ENCODE assay signal across 8 mouse cellular contexts in genomic region chr5:45669234-45669597, GRCm38 (mm10). TPM values are rescaled to one million over a fixed set of nuclear protein-coding genes. Genes with fewer than 3 reads are reported as not detected.
DNase-seq lines count a peak whose midpoint lies in the region; ATAC-seq and TF ChIP-seq lines count a peak whose summit lies in the region.

No protein-coding gene starts in this region.

- H3K4me1 ChIP-seq in kidney, postnatal 0 days (replicated peaks; ENCODE audit: insufficient read depth, low read length) = no peaks in the 10 kb centered on the region
- peaks cover 4% of the 10 kb centered on the region; the same call in 1 of the 2 replicates for H3K4me1 ChIP-seq in hindbrain, postnatal 0 days (ENCODE audit: insufficient read depth, low read length)
- no peaks in the 10 kb centered on the region for H3K4me1 ChIP-seq in midbrain, postnatal 0 days (ENCODE audit: insufficient read depth, low read length)

- peak; percentile 55 for DNase-seq in kidney, postnatal 0 days (ENCODE audit: low spot score)
- no peak for DNase-seq in kidney, postnatal 14 days
- peak; percentile 8 for DNase-seq in c-Kit-positive CD71-negative TER-119-negative erythroid progenitor cells, embryonic 14.5 days (ENCODE audit: low read depth)
- peak; percentile 32 for DNase-seq in hindbrain, postnatal 0 days (ENCODE audit: low spot score)
- DNase-seq in midbrain, postnatal 0 days (ENCODE audit: low spot score) = peak; percentile 21
- no peak for DNase-seq in layer of hippocampus, adult 11-12 months (ENCODE audit: low spot score)
- DNase-seq in cerebellum, postnatal 25 days = no peak
- no peak for DNase-seq in kidney, adult 18-20 months

- H3K27ac ChIP-seq in kidney, postnatal 0 days = peak overlapping the region; percentile 83
- peak overlapping the region; percentile 71; the same call in 1 of the 2 replicates for H3K27ac ChIP-seq in hindbrain, postnatal 0 days
- 0 out of 2 replicates have a peak overlapping the region, but pooled peaks have one; percentile 62 for H3K27ac ChIP-seq in midbrain, postnatal 0 days (ENCODE audit: low read depth, low read length)

- no peak for TF ChIP-seq CTCF in kidney, postnatal 0 days (IDR thresholded peaks at IDR 0.05; ENCODE audit: low read depth)
- TF ChIP-seq CTCF in hindbrain, postnatal 0 days (IDR thresholded peaks at IDR 0.05; ENCODE audit: low read depth) = no peak; the same call in 1 of the 2 replicates
- no peak for TF ChIP-seq CTCF in midbrain, postnatal 0 days (IDR thresholded peaks at IDR 0.05)

- peak overlapping the region; percentile 78 for H3K9ac ChIP-seq in kidney, postnatal 0 days (ENCODE audit: low read depth, low read length)
- H3K9ac ChIP-seq in hindbrain, postnatal 0 days (replicated peaks; ENCODE audit: low read length) = peak overlapping the region; percentile 64
- H3K9ac ChIP-seq in midbrain, postnatal 0 days (replicated peaks; ENCODE audit: low read length, poor library complexity, severe bottlenecking) = peak overlapping the region; percentile 74

- H3K36me3 ChIP-seq in kidney, postnatal 0 days (ENCODE audit: insufficient read depth, low read length) = no peaks in the 10 kb centered on the region
- no peaks in the 10 kb centered on the region for H3K36me3 ChIP-seq in hindbrain, postnatal 0 days (ENCODE audit: insufficient read depth, low read length)
- no peaks in the 10 kb centered on the region for H3K36me3 ChIP-seq in midbrain, postnatal 0 days (ENCODE audit: insufficient read depth, low read length)

- H3K9me3 ChIP-seq in kidney, postnatal 0 days (replicated peaks; ENCODE audit: low read length) = no peaks in the 10 kb centered on the region
- no peaks in the 10 kb centered on the region for H3K9me3 ChIP-seq in hindbrain, postnatal 0 days (ENCODE audit: low read length)
- H3K9me3 ChIP-seq in midbrain, postnatal 0 days (ENCODE audit: low read length) = no peaks in the 10 kb centered on the region

- WGBS in kidney, postnatal 0 days = under 1% methylated on average over 27 of the region's 27 CpGs
- WGBS in hindbrain, postnatal 0 days = under 1% methylated on average over 27 of the region's 27 CpGs
- WGBS in midbrain, postnatal 0 days = under 1% methylated on average over 27 of the region's 27 CpGs

- H3K4me2 ChIP-seq in kidney, postnatal 0 days (ENCODE audit: low read length) = peak overlapping the region; percentile 91
- H3K4me2 ChIP-seq in hindbrain, postnatal 0 days (ENCODE audit: low read depth, low read length) = peak overlapping the region; percentile 98
- peak overlapping the region; percentile 100 for H3K4me2 ChIP-seq in midbrain, postnatal 0 days (ENCODE audit: low read depth, low read length, poor library complexity, severe bottlenecking)

- H3K27me3 ChIP-seq in kidney, postnatal 0 days (ENCODE audit: insufficient read depth, low read length) = no peaks in the 10 kb centered on the region
- H3K27me3 ChIP-seq in hindbrain, postnatal 0 days (ENCODE audit: insufficient read depth, low read length) = no peaks in the 10 kb centered on the region
- no peaks in the 10 kb centered on the region for H3K27me3 ChIP-seq in midbrain, postnatal 0 days (ENCODE audit: insufficient read depth, low read length)

- H3K4me3 ChIP-seq in kidney, postnatal 0 days (replicated peaks; ENCODE audit: low read depth, low read length) = peak overlapping the region; percentile 91
- H3K4me3 ChIP-seq in hindbrain, postnatal 0 days (ENCODE audit: low read length) = peak overlapping the region; percentile 69
- peak overlapping the region; percentile 83 for H3K4me3 ChIP-seq in midbrain, postnatal 0 days (ENCODE audit: low read depth, low read length)

- peak; percentile 73 for ATAC-seq in kidney, postnatal 0 days (replicated peaks; ENCODE audit: low FRiP score, low read depth)
- ATAC-seq in hindbrain, postnatal 0 days = peak; percentile 80
- peak; percentile 74 for ATAC-seq in midbrain, postnatal 0 days (ENCODE audit: low FRiP score)

RNA-seq across cellular contexts. Expression of gene Ncapg, which starts 0.5 kb away (rescaled TPM):
- polyA plus RNA-seq in kidney, postnatal 0 days (2015; fragmentation: Nextera tagmentation; extraction: Ambion mirVana) = 21.8 and 24.7 TPM in 2 replicates
- 4.3 and 6.5 TPM in 2 replicates for total RNA-seq in hindbrain, postnatal 0 days (2014; rRNA removed)
- polyA plus RNA-seq in hindbrain, postnatal 0 days (2015; fragmentation: Nextera tagmentation; extraction: Ambion mirVana) = 6.4 and 7.8 TPM in 2 replicates
- total RNA-seq in midbrain, postnatal 0 days (2014; rRNA removed) = 2.4 and 3.2 TPM in 2 replicates
- polyA plus RNA-seq in midbrain, postnatal 0 days (2015; fragmentation: Nextera tagmentation; extraction: Ambion mirVana) = 2.1 and 2.4 TPM in 2 replicates

RNA-seq across cellular contexts. Expression of gene Fam184b, which starts 29.8 kb away (rescaled TPM):
- 2.4 and 2.6 TPM in 2 replicates for polyA plus RNA-seq in kidney, postnatal 0 days (2015; fragmentation: Nextera tagmentation; extraction: Ambion mirVana)
- total RNA-seq in hindbrain, postnatal 0 days (2014; rRNA removed) = 15.1 and 16.2 TPM in 2 replicates
- 14.8 and 15.3 TPM in 2 replicates for polyA plus RNA-seq in hindbrain, postnatal 0 days (2015; fragmentation: Nextera tagmentation; extraction: Ambion mirVana)
- total RNA-seq in midbrain, postnatal 0 days (2014; rRNA removed) = 13.0 and 13.9 TPM in 2 replicates
- polyA plus RNA-seq in midbrain, postnatal 0 days (2015; fragmentation: Nextera tagmentation; extraction: Ambion mirVana) = 9.4 and 9.5 TPM in 2 replicates

Comparison
In these comparisons a context has a peak if more than half of its experiments do, and no peak if none do; other contexts are left out.
1. DNase-seq: peak in kidney, postnatal 0 days (single experiment), c-Kit-positive CD71-negative TER-119-negative erythroid progenitor cells, embryonic 14.5 days (single experiment), hindbrain, postnatal 0 days (single experiment) and midbrain, postnatal 0 days (single experiment); none in kidney, postnatal 14 days (single experiment), layer of hippocampus, adult 11-12 months (single experiment), cerebellum, postnatal 25 days (0 of 2) and kidney, adult 18-20 months (single experiment).
2. Peak in every context shown above with its lines, with median percentiles within 50 percentile points of each other: ATAC-seq, H3K27ac ChIP-seq, H3K4me2 ChIP-seq, H3K4me3 ChIP-seq and H3K9ac ChIP-seq.